Mouse (Mus musculus): ENCODE data around the gene Tenm2. TPM values are rescaled to one million over a fixed set of nuclear protein-coding genes. Genes with fewer than 3 reads are reported as not detected.

Tenm2 gene
- polyA plus RNA-seq, 1 experiment from 2014 or later: 2.8 TPM

- WGBS: 89% methylated on average over 3 of the region's 3 CpGs
- no peaks in the 10 kb centered on the region for H3K36me3 ChIP-seq (ENCODE audit: control insufficient read depth, insufficient read depth, low read length)
Measured at GRCm38 (mm10) chr11:36535591-36535990, 700.2 kb downstream of the Tenm2 start.

GRCm38 (mm10) chr11:36531614-36532013 is 704.1 kb downstream of the Tenm2 start:
- H3K4me1 ChIP-seq (ENCODE audit: control insufficient read depth, insufficient read depth, low read length): no peaks in the 10 kb centered on the region
- ATAC-seq (ENCODE audit: insufficient number of reproducible peaks, insufficient read depth, low FRiP score, low read depth): no peak
- 63% methylated on average over 4 of the region's 4 CpGs for WGBS
- H3K27me3 ChIP-seq (ENCODE audit: control insufficient read depth, insufficient read depth, low read length): no peaks in the 10 kb centered on the region
- no peak overlapping the region for H3K4me2 ChIP-seq (replicated peaks; ENCODE audit: low read depth, low read length)
- H3K9ac ChIP-seq (replicated peaks; ENCODE audit: low read depth, low read length): no peak overlapping the region
- no peaks in the 10 kb centered on the region for H3K36me3 ChIP-seq (ENCODE audit: control insufficient read depth, insufficient read depth, low read length)
- no peak overlapping the region for H3K27ac ChIP-seq (ENCODE audit: low read length)
- no peak overlapping the region for H3K4me3 ChIP-seq (ENCODE audit: low read depth, low read length)
- H3K9me3 ChIP-seq (ENCODE audit: control insufficient read depth, low read depth, low read length): no peaks in the 10 kb centered on the region

More at GRCm38 (mm10) chr11:36535591-36535990, 700.2 kb downstream of the Tenm2 start:
- Histone ChIP-seq H3K9me3 (ENCODE audit: control insufficient read depth, low read depth, low read length) (no peaks in the 10 kb centered on the region), H3K27ac (ENCODE audit: low read length) (no peak overlapping the region), H3K4me1 (ENCODE audit: control insufficient read depth, insufficient read depth, low read length) (no peaks in the 10 kb centered on the region), H3K27me3 (ENCODE audit: control insufficient read depth, insufficient read depth, low read length) (no peaks in the 10 kb centered on the region), H3K4me2 (replicated peaks; ENCODE audit: low read depth, low read length) (no peak overlapping the region), H3K4me3 (ENCODE audit: low read depth, low read length) (no peak overlapping the region), H3K9ac (replicated peaks; ENCODE audit: low read depth, low read length) (no peak overlapping the region)
- no peak for ATAC-seq (ENCODE audit: insufficient number of reproducible peaks, insufficient read depth, low FRiP score, low read depth)

- ATAC-seq (ENCODE audit: insufficient number of reproducible peaks, insufficient read depth, low FRiP score, low read depth): no peak
- WGBS: 68% methylated on average over 4 of the region's 4 CpGs
- Histone ChIP-seq H3K9ac (replicated peaks; ENCODE audit: low read depth, low read length) (no peak overlapping the region), H3K9me3 (ENCODE audit: control insufficient read depth, low read depth, low read length) (no peaks in the 10 kb centered on the region), H3K4me1 (ENCODE audit: control insufficient read depth, insufficient read depth, low read length) (no peaks in the 10 kb centered on the region), H3K27me3 (ENCODE audit: control insufficient read depth, insufficient read depth, low read length) (no peaks in the 10 kb centered on the region), H3K27ac (ENCODE audit: low read length) (no peak overlapping the region), H3K4me3 (ENCODE audit: low read depth, low read length) (no peak overlapping the region), H3K4me2 (replicated peaks; ENCODE audit: low read depth, low read length) (no peak overlapping the region), H3K36me3 (ENCODE audit: control insufficient read depth, insufficient read depth, low read length) (no peaks in the 10 kb centered on the region)
Measured at GRCm38 (mm10) chr11:36527509-36527908, 708.3 kb downstream of the Tenm2 start.

- no peak overlapping the region for H3K4me3 ChIP-seq (ENCODE audit: low read depth, low read length)
Measured at GRCm38 (mm10) chr11:36526381-36526780, 709.4 kb downstream of the Tenm2 start.

GRCm38 (mm10) chr11:36512468-36512867 is 723.3 kb downstream of the Tenm2 start:
- no peak for ATAC-seq (ENCODE audit: insufficient number of reproducible peaks, insufficient read depth, low FRiP score, low read depth)
- no peak overlapping the region for H3K4me2 ChIP-seq (replicated peaks; ENCODE audit: low read depth, low read length)
- H3K36me3 ChIP-seq (ENCODE audit: control insufficient read depth, insufficient read depth, low read length): no peaks in the 10 kb centered on the region
- no peaks in the 10 kb centered on the region for H3K27me3 ChIP-seq (ENCODE audit: control insufficient read depth, insufficient read depth, low read length)
- H3K4me3 ChIP-seq (ENCODE audit: low read depth, low read length): no peak overlapping the region
- H3K9me3 ChIP-seq (ENCODE audit: control insufficient read depth, low read depth, low read length): no peaks in the 10 kb centered on the region
- WGBS: 54% methylated on average over 7 of the region's 7 CpGs
- H3K4me1 ChIP-seq (ENCODE audit: control insufficient read depth, insufficient read depth, low read length): no peaks in the 10 kb centered on the region
- no peak overlapping the region for H3K9ac ChIP-seq (replicated peaks; ENCODE audit: low read depth, low read length)
- H3K27ac ChIP-seq (ENCODE audit: low read length): no peak overlapping the region

More at GRCm38 (mm10) chr11:36526381-36526780, 709.4 kb downstream of the Tenm2 start:
- Histone ChIP-seq H3K27me3 (ENCODE audit: control insufficient read depth, insufficient read depth, low read length) (no peaks in the 10 kb centered on the region), H3K36me3 (ENCODE audit: control insufficient read depth, insufficient read depth, low read length) (no peaks in the 10 kb centered on the region), H3K9ac (replicated peaks; ENCODE audit: low read depth, low read length) (no peak overlapping the region), H3K4me1 (ENCODE audit: control insufficient read depth, insufficient read depth, low read length) (no peaks in the 10 kb centered on the region), H3K27ac (ENCODE audit: low read length) (no peak overlapping the region), H3K9me3 (ENCODE audit: control insufficient read depth, low read depth, low read length) (no peaks in the 10 kb centered on the region), H3K4me2 (replicated peaks; ENCODE audit: low read depth, low read length) (no peak overlapping the region)
- no peak for ATAC-seq (ENCODE audit: insufficient number of reproducible peaks, insufficient read depth, low FRiP score, low read depth)
- 11% methylated on average over 8 of the region's 8 CpGs for WGBS

GRCm38 (mm10) chr11:36508312-36508711 is 727.5 kb downstream of the Tenm2 start:
- H3K4me2 ChIP-seq (replicated peaks; ENCODE audit: low read depth, low read length): no peak overlapping the region

GRCm38 (mm10) chr11:36494898-36495548 is 740.7 kb downstream of the Tenm2 start:
- no peak overlapping the region for H3K27ac ChIP-seq (ENCODE audit: low read length)
- no peak for ATAC-seq (ENCODE audit: insufficient number of reproducible peaks, insufficient read depth, low FRiP score, low read depth)
- H3K9ac ChIP-seq (replicated peaks; ENCODE audit: low read depth, low read length): no peak overlapping the region
- H3K4me1 ChIP-seq (ENCODE audit: control insufficient read depth, insufficient read depth, low read length): no peaks in the 10 kb centered on the region
- H3K4me2 ChIP-seq (replicated peaks; ENCODE audit: low read depth, low read length): no peak overlapping the region
- WGBS: 74% methylated on average over 9 of the region's 9 CpGs
- H3K9me3 ChIP-seq (ENCODE audit: control insufficient read depth, low read depth, low read length): no peaks in the 10 kb centered on the region
- no peaks in the 10 kb centered on the region for H3K27me3 ChIP-seq (ENCODE audit: control insufficient read depth, insufficient read depth, low read length)
- no peak overlapping the region for H3K4me3 ChIP-seq (ENCODE audit: low read depth, low read length)
- H3K36me3 ChIP-seq (ENCODE audit: control insufficient read depth, insufficient read depth, low read length): no peaks in the 10 kb centered on the region

More at GRCm38 (mm10) chr11:36508312-36508711, 727.5 kb downstream of the Tenm2 start:
- H3K27me3 ChIP-seq (ENCODE audit: control insufficient read depth, insufficient read depth, low read length): no peaks in the 10 kb centered on the region
- no peaks in the 10 kb centered on the region for H3K36me3 ChIP-seq (ENCODE audit: control insufficient read depth, insufficient read depth, low read length)
- 67% methylated on average over 7 of the region's 7 CpGs for WGBS
- no peak overlapping the region for H3K4me3 ChIP-seq (ENCODE audit: low read depth, low read length)
- no peaks in the 10 kb centered on the region for H3K9me3 ChIP-seq (ENCODE audit: control insufficient read depth, low read depth, low read length)
- H3K4me1 ChIP-seq (ENCODE audit: control insufficient read depth, insufficient read depth, low read length): no peaks in the 10 kb centered on the region
- no peak overlapping the region for H3K27ac ChIP-seq (ENCODE audit: low read length)
- no peak for ATAC-seq (ENCODE audit: insufficient number of reproducible peaks, insufficient read depth, low FRiP score, low read depth)
- H3K9ac ChIP-seq (replicated peaks; ENCODE audit: low read depth, low read length): no peak overlapping the region

GRCm38 (mm10) chr11:36492274-36492673 is 743.5 kb downstream of the Tenm2 start:
- no peak overlapping the region for H3K27ac ChIP-seq (ENCODE audit: low read length)
- no peaks in the 10 kb centered on the region for H3K9me3 ChIP-seq (ENCODE audit: control insufficient read depth, low read depth, low read length)
- no peak for ATAC-seq (ENCODE audit: insufficient number of reproducible peaks, insufficient read depth, low FRiP score, low read depth)
- WGBS: 88% methylated on average over 6 of the region's 6 CpGs
- H3K9ac ChIP-seq (replicated peaks; ENCODE audit: low read depth, low read length): no peak overlapping the region
- no peaks in the 10 kb centered on the region for H3K27me3 ChIP-seq (ENCODE audit: control insufficient read depth, insufficient read depth, low read length)
- H3K4me2 ChIP-seq (replicated peaks; ENCODE audit: low read depth, low read length): no peak overlapping the region
- H3K4me3 ChIP-seq (ENCODE audit: low read depth, low read length): no peak overlapping the region
- H3K36me3 ChIP-seq (ENCODE audit: control insufficient read depth, insufficient read depth, low read length): no peaks in the 10 kb centered on the region
- no peaks in the 10 kb centered on the region for H3K4me1 ChIP-seq (ENCODE audit: control insufficient read depth, insufficient read depth, low read length)

- Histone ChIP-seq H3K27ac (ENCODE audit: low read length) (no peak overlapping the region), H3K4me1 (ENCODE audit: control insufficient read depth, insufficient read depth, low read length) (no peaks in the 10 kb centered on the region), H3K27me3 (ENCODE audit: control insufficient read depth, insufficient read depth, low read length) (no peaks in the 10 kb centered on the region), H3K4me2 (replicated peaks; ENCODE audit: low read depth, low read length) (no peak overlapping the region), H3K9ac (replicated peaks; ENCODE audit: low read depth, low read length) (no peak overlapping the region), H3K9me3 (ENCODE audit: control insufficient read depth, low read depth, low read length) (no peaks in the 10 kb centered on the region), H3K4me3 (ENCODE audit: low read depth, low read length) (no peak overlapping the region), H3K36me3 (ENCODE audit: control insufficient read depth, insufficient read depth, low read length) (no peaks in the 10 kb centered on the region)
- 57% methylated on average over 7 of the region's 7 CpGs for WGBS
- ATAC-seq (ENCODE audit: insufficient number of reproducible peaks, insufficient read depth, low FRiP score, low read depth): no peak
Measured at GRCm38 (mm10) chr11:36490085-36490484, 745.7 kb downstream of the Tenm2 start.

All from stomach, embryonic 14.5 days (tissue).